ENCODE assay signal across 28 mouse cellular contexts in genomic region chrX:128516358-128516757, GRCm38 (mm10).
DNase-seq lines count a peak whose midpoint lies in the region; ATAC-seq and TF ChIP-seq lines count a peak whose summit lies in the region.
"Had no signal": no experiment of that assay in that cellular context is flagged by ENCODE, and none has a peak within 500 bp of the region (broad histone marks: within the 10 kb centered on the region; RNA-seq: fewer than 3 reads in every experiment).

No protein-coding gene starts in this region.

- no peak overlapping the region for H3K9ac ChIP-seq in midbrain, embryonic 16.5 days (ENCODE audit: low read depth, low read length)
- no peak overlapping the region for H3K9ac ChIP-seq in midbrain, embryonic 13.5 days (replicated peaks)
- no peak overlapping the region for H3K9ac ChIP-seq in midbrain, postnatal 0 days (replicated peaks; ENCODE audit: low read length, poor library complexity, severe bottlenecking)
- H3K9ac ChIP-seq: embryonic facial prominence, embryonic 12.5 days; embryonic facial prominence, embryonic 15.5 days; forebrain, embryonic 12.5 days; heart, embryonic 12.5 days; heart, embryonic 15.5 days; hindbrain, embryonic 13.5 days; intestine, embryonic 15.5 days had no signal

- DNase-seq in cerebellum, postnatal 14 days, result peak; percentile 1 to 7
- peak; percentile 1 for DNase-seq in left cerebral cortex, postnatal 4 days
- DNase-seq in left cerebral cortex, postnatal 36 days (ENCODE audit: low spot score in 2 of 2), result no peak
- DNase-seq in midbrain, postnatal 0 days (ENCODE audit: low spot score), result peak; percentile 5
- DNase-seq: adrenal gland, adult 2 months; adrenal gland, postnatal 14 days; B cell, adult 2 months; cerebellum, adult 11 months; cerebellum, adult 2 months; cerebellum, adult 9-11 months; gastrocnemius, postnatal 25 days; heart, adult 18-20 months; heart, postnatal 10 days; heart, postnatal 36 days had no signal

- intact Hi-C loops in left cerebral cortex, postnatal 4 days (cut with DNase I), result no loop called here
- intact Hi-C loops in left cerebral cortex, postnatal 36 days (cut with DNase I), result no loop called here

- no peaks in the 10 kb centered on the region for H3K4me1 ChIP-seq in midbrain, embryonic 16.5 days (ENCODE audit: control insufficient read depth, insufficient read depth, low read length)
- H3K4me1 ChIP-seq in midbrain, embryonic 13.5 days (replicated peaks), result no peaks in the 10 kb centered on the region
- H3K4me1 ChIP-seq in midbrain, postnatal 0 days (ENCODE audit: insufficient read depth, low read length), result no peaks in the 10 kb centered on the region
- H3K4me1 ChIP-seq: embryonic facial prominence, embryonic 12.5 days; embryonic facial prominence, embryonic 15.5 days; forebrain, embryonic 12.5 days; heart, embryonic 12.5 days; heart, embryonic 15.5 days; hindbrain, embryonic 10.5 days; hindbrain, embryonic 13.5 days; intestine, embryonic 15.5 days had no signal

- WGBS in midbrain, embryonic 16.5 days, result 43% methylated on average over 4 of the region's 4 CpGs
- 56% methylated on average over 4 of the region's 4 CpGs for WGBS in midbrain, embryonic 13.5 days
- WGBS in midbrain, postnatal 0 days, result 45% methylated on average over 4 of the region's 4 CpGs

- no peaks in the 10 kb centered on the region for H3K9me3 ChIP-seq in midbrain, embryonic 16.5 days (replicated peaks; ENCODE audit: control insufficient read depth, low read length, poor library complexity, severe bottlenecking)
- H3K9me3 ChIP-seq in midbrain, embryonic 13.5 days, result no peaks in the 10 kb centered on the region
- no peaks in the 10 kb centered on the region for H3K9me3 ChIP-seq in midbrain, postnatal 0 days (ENCODE audit: low read length)
- H3K9me3 ChIP-seq: embryonic facial prominence, embryonic 12.5 days; embryonic facial prominence, embryonic 15.5 days; forebrain, embryonic 12.5 days; G1E; heart, embryonic 12.5 days; heart, embryonic 15.5 days; hindbrain, embryonic 10.5 days; hindbrain, embryonic 13.5 days; intestine, embryonic 15.5 days had no signal

- ATAC-seq in cerebellum, adult (ENCODE audit: insufficient number of reproducible peaks, low FRiP score, low TSS enrichment), result no peak
- ATAC-seq in midbrain, embryonic 16.5 days, result peak; percentile 68; the same call in 1 of the 2 replicates
- no peak; the same call in 1 of the 2 replicates for ATAC-seq in midbrain, embryonic 13.5 days
- no peak for ATAC-seq in midbrain, postnatal 0 days (ENCODE audit: low FRiP score)
- ATAC-seq: hindbrain, embryonic 16.5 days; intestine, embryonic 15.5 days had no signal

- no peaks in the 10 kb centered on the region for H3K27me3 ChIP-seq in midbrain, embryonic 16.5 days (ENCODE audit: control insufficient read depth, insufficient read depth, low read depth, low read length)
- H3K27me3 ChIP-seq in midbrain, embryonic 13.5 days, result no peaks in the 10 kb centered on the region
- H3K27me3 ChIP-seq in midbrain, postnatal 0 days (ENCODE audit: insufficient read depth, low read length), result no peaks in the 10 kb centered on the region
- H3K27me3 ChIP-seq: CH12.LX; embryonic facial prominence, embryonic 12.5 days; embryonic facial prominence, embryonic 15.5 days; forebrain, embryonic 12.5 days; heart, embryonic 12.5 days; heart, embryonic 15.5 days; hindbrain, embryonic 13.5 days; intestine, embryonic 15.5 days had no signal

- H3K4me3 ChIP-seq in midbrain, embryonic 16.5 days (ENCODE audit: low read depth, low read length), result no peak overlapping the region
- no peak overlapping the region for H3K4me3 ChIP-seq in midbrain, embryonic 13.5 days (replicated peaks)
- H3K4me3 ChIP-seq in midbrain, postnatal 0 days (ENCODE audit: low read depth, low read length), result no peak overlapping the region
- H3K4me3 ChIP-seq: embryonic facial prominence, embryonic 12.5 days; embryonic facial prominence, embryonic 15.5 days; forebrain, embryonic 12.5 days; heart, embryonic 12.5 days; heart, embryonic 15.5 days; hindbrain, embryonic 10.5 days; hindbrain, embryonic 13.5 days; intestine, embryonic 15.5 days had no signal

- H3K4me2 ChIP-seq in midbrain, embryonic 16.5 days (ENCODE audit: low read length), result no peak overlapping the region
- H3K4me2 ChIP-seq in midbrain, embryonic 13.5 days (replicated peaks), result no peak overlapping the region
- no peak overlapping the region for H3K4me2 ChIP-seq in midbrain, postnatal 0 days (ENCODE audit: low read depth, low read length, poor library complexity, severe bottlenecking)
- H3K4me2 ChIP-seq: embryonic facial prominence, embryonic 12.5 days; embryonic facial prominence, embryonic 15.5 days; forebrain, embryonic 12.5 days; heart, embryonic 12.5 days; heart, embryonic 15.5 days; hindbrain, embryonic 13.5 days; intestine, embryonic 15.5 days had no signal

- H3K36me3 ChIP-seq in midbrain, embryonic 16.5 days (ENCODE audit: control insufficient read depth, insufficient read depth, low read length), result no peaks in the 10 kb centered on the region
- no peaks in the 10 kb centered on the region for H3K36me3 ChIP-seq in midbrain, embryonic 13.5 days
- H3K36me3 ChIP-seq in midbrain, postnatal 0 days (ENCODE audit: insufficient read depth, low read length), result no peaks in the 10 kb centered on the region
- H3K36me3 ChIP-seq: embryonic facial prominence, embryonic 12.5 days; embryonic facial prominence, embryonic 15.5 days; forebrain, embryonic 12.5 days; G1E; heart, embryonic 12.5 days; heart, embryonic 15.5 days; hindbrain, embryonic 10.5 days; hindbrain, embryonic 13.5 days; intestine, embryonic 15.5 days had no signal

- no peak overlapping the region for H3K27ac ChIP-seq in midbrain, embryonic 16.5 days (ENCODE audit: low read length)
- H3K27ac ChIP-seq in midbrain, embryonic 13.5 days, result no peak overlapping the region
- H3K27ac ChIP-seq in midbrain, postnatal 0 days (ENCODE audit: low read depth, low read length), result no peak overlapping the region
- H3K27ac ChIP-seq: embryonic facial prominence, embryonic 12.5 days; embryonic facial prominence, embryonic 15.5 days; forebrain, embryonic 12.5 days; heart, embryonic 15.5 days; hindbrain, embryonic 10.5 days; hindbrain, embryonic 13.5 days; intestine, embryonic 15.5 days had no signal

- TF ChIP-seq CTCF in midbrain, postnatal 0 days (IDR thresholded peaks at IDR 0.05), result no peak

Comparison
In these comparisons a context has a peak if more than half of its experiments do, and no peak if none do; other contexts are left out.
1. DNase-seq: peak in cerebellum, postnatal 14 days (2 of 2), left cerebral cortex, postnatal 4 days (single experiment) and midbrain, postnatal 0 days (single experiment); none in left cerebral cortex, postnatal 36 days (0 of 2).